ENCODE assay signal across 23 mouse cellular contexts in the genomic region with DNA sequence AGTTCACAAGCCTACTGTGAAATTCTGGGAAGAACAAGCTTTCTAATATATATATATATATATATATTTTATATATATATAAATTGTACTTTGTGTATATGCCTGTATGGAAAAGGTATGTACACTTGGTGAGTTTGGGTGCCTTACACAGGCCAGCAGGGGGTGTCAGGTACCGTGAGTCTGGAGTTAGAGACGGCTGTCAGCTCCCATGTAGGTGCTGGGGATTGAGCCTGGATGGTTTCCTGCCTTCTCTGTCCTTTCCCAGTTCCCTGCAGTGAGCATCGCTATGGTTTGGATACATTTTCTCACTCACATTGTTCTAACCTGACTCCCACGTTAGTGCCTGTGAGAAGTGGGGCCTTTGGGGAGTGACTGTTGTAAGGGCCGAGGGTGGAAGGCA. TPM values are rescaled to one million over a fixed set of nuclear protein-coding genes. Genes with fewer than 3 reads are reported as not detected.
A peak's percentile ranks its signal among the peaks of the same experiment; 100 is the strongest.
DNase-seq lines count a peak whose midpoint lies in the region; ATAC-seq and TF ChIP-seq lines count a peak whose summit lies in the region.
"Had no signal": no experiment of that assay in that cellular context is flagged by ENCODE, and none has a peak within 500 bp of the region (broad histone marks: within the 10 kb centered on the region; RNA-seq: fewer than 3 reads in every experiment).

No protein-coding gene starts in this region.

- 70% methylated on average over 5 of the region's 5 CpGs for WGBS in kidney, postnatal 0 days
- 72% methylated on average over 5 of the region's 5 CpGs for WGBS in midbrain, embryonic 10.5 days
- 65% methylated on average over 5 of the region's 5 CpGs for WGBS in midbrain, embryonic 11.5 days
- 72% methylated on average over 5 of the region's 5 CpGs for WGBS in stomach, postnatal 0 days

- no peaks in the 10 kb centered on the region for H3K9me3 ChIP-seq in kidney, postnatal 0 days (replicated peaks; ENCODE audit: low read length)
- no peaks in the 10 kb centered on the region for H3K9me3 ChIP-seq in midbrain, embryonic 10.5 days (replicated peaks)
- H3K9me3 ChIP-seq in midbrain, embryonic 11.5 days (ENCODE audit: control insufficient read depth, low read length) = no peaks in the 10 kb centered on the region
- no peaks in the 10 kb centered on the region for H3K9me3 ChIP-seq in MEL (replicated peaks; ENCODE audit: insufficient read depth, low read length)
- H3K9me3 ChIP-seq in stomach, postnatal 0 days (ENCODE audit: control insufficient read depth, low read length) = no peaks in the 10 kb centered on the region
- H3K9me3 ChIP-seq: embryonic facial prominence, embryonic 12.5 days; G1E; hindbrain, embryonic 12.5 days had no signal

- 0 out of 2 replicates have a peak, but pooled peaks have one; percentile 7 for TF ChIP-seq CTCF in kidney, postnatal 0 days (IDR thresholded peaks at IDR 0.05; ENCODE audit: low read depth)
- peak in 2 of 3 experiments; percentile 22 to 24; a peak in 2 of 6 replicates for TF ChIP-seq CTCF in MEL (IDR thresholded peaks at IDR 0.05 in 2 of 3, conservative IDR thresholded peaks at IDR 0.05 in 1 of 3; ENCODE audit: control insufficient read depth in 1 of 3, insufficient read depth in 1 of 3, low read depth in 2 of 3, low read length in 3 of 3, poor library complexity in 1 of 3, severe bottlenecking in 1 of 3)
- TF ChIP-seq CTCF in stomach, postnatal 0 days (IDR thresholded peaks at IDR 0.05; ENCODE audit: low read depth) = peak; percentile 15; the same call in 1 of the 2 replicates

- H3K27ac ChIP-seq in kidney, postnatal 0 days = no peak overlapping the region
- H3K27ac ChIP-seq in midbrain, embryonic 10.5 days (replicated peaks) = 0 out of 2 replicates have a peak overlapping the region, but pooled peaks have one; percentile 33
- no peak overlapping the region for H3K27ac ChIP-seq in midbrain, embryonic 11.5 days (ENCODE audit: low read depth, low read length)
- no peak overlapping the region for H3K27ac ChIP-seq in MEL (ENCODE audit: control insufficient read depth, low read depth, low read length)
- no peak overlapping the region for H3K27ac ChIP-seq in stomach, postnatal 0 days (replicated peaks)
- H3K27ac ChIP-seq: embryonic facial prominence, embryonic 12.5 days; gastrocnemius, adult 2 months; hindbrain, embryonic 12.5 days had no signal

- no peaks in the 10 kb centered on the region for H3K79me2 ChIP-seq in MEL (ENCODE audit: control insufficient read depth, insufficient read depth, low read length, poor library complexity)

- TF ChIP-seq POLR2A in MEL (IDR thresholded peaks at IDR 0.05; ENCODE audit: control insufficient read depth in 1 of 2, insufficient read depth in 1 of 2, low read depth in 1 of 2, low read length in 2 of 2, poor library complexity in 1 of 2) = no peak

- TF ChIP-seq RAD21 in MEL (IDR thresholded peaks at IDR 0.05; ENCODE audit: low read depth, low read length) = peak; percentile 29

- H3K4me3 ChIP-seq in kidney, postnatal 0 days (replicated peaks; ENCODE audit: low read depth, low read length) = no peak overlapping the region
- no peak overlapping the region for H3K4me3 ChIP-seq in midbrain, embryonic 10.5 days
- no peak overlapping the region for H3K4me3 ChIP-seq in midbrain, embryonic 11.5 days (ENCODE audit: low read depth, low read length)
- H3K4me3 ChIP-seq in MEL (ENCODE audit: control insufficient read depth in 1 of 2, insufficient read depth in 1 of 2, low read depth in 2 of 2, low read length in 2 of 2) = no peak overlapping the region
- H3K4me3 ChIP-seq in stomach, postnatal 0 days (ENCODE audit: low read depth, low read length) = no peak overlapping the region
- H3K4me3 ChIP-seq: embryonic facial prominence, embryonic 12.5 days; gastrocnemius, adult 2 months; hindbrain, embryonic 12.5 days had no signal

- H3K4me1 ChIP-seq in kidney, postnatal 0 days (replicated peaks; ENCODE audit: insufficient read depth, low read length) = no peaks in the 10 kb centered on the region; the same call in 1 of the 2 replicates
- H3K4me1 ChIP-seq in midbrain, embryonic 10.5 days = peaks cover 28% of the 10 kb centered on the region
- peaks cover 5% of the 10 kb centered on the region; the same call in 1 of the 2 replicates for H3K4me1 ChIP-seq in midbrain, embryonic 11.5 days (ENCODE audit: control insufficient read depth, insufficient read depth, low read length)
- H3K4me1 ChIP-seq in MEL (ENCODE audit: control insufficient read depth in 1 of 2, insufficient read depth in 2 of 2, low read length in 2 of 2) = no peaks in the 10 kb centered on the region
- H3K4me1 ChIP-seq in stomach, postnatal 0 days (replicated peaks; ENCODE audit: control insufficient read depth, insufficient read depth) = no peaks in the 10 kb centered on the region
- H3K4me1 ChIP-seq: embryonic facial prominence, embryonic 12.5 days had no signal

- H3K36me3 ChIP-seq in kidney, postnatal 0 days (ENCODE audit: insufficient read depth, low read length) = no peaks in the 10 kb centered on the region
- no peaks in the 10 kb centered on the region for H3K36me3 ChIP-seq in midbrain, embryonic 10.5 days
- H3K36me3 ChIP-seq in midbrain, embryonic 11.5 days (ENCODE audit: control insufficient read depth, insufficient read depth, low read length) = no peaks in the 10 kb centered on the region
- H3K36me3 ChIP-seq in MEL (ENCODE audit: control insufficient read depth in 1 of 2, insufficient read depth in 2 of 2, low read length in 2 of 2) = no peaks in the 10 kb centered on the region
- H3K36me3 ChIP-seq in stomach, postnatal 0 days (ENCODE audit: control insufficient read depth, insufficient read depth, low read length) = no peaks in the 10 kb centered on the region
- H3K36me3 ChIP-seq: embryonic facial prominence, embryonic 12.5 days; G1E; hindbrain, embryonic 12.5 days had no signal

- no peak overlapping the region for H3K9ac ChIP-seq in kidney, postnatal 0 days (ENCODE audit: low read depth, low read length)
- H3K9ac ChIP-seq in midbrain, embryonic 11.5 days (ENCODE audit: low read length) = no peak overlapping the region
- no peak overlapping the region for H3K9ac ChIP-seq in MEL (ENCODE audit: control insufficient read depth, low read depth, low read length, poor library complexity, severe bottlenecking)
- no peak overlapping the region for H3K9ac ChIP-seq in stomach, postnatal 0 days (ENCODE audit: low read length)
- H3K9ac ChIP-seq: embryonic facial prominence, embryonic 12.5 days; hindbrain, embryonic 12.5 days had no signal

- no peak for DNase-seq in kidney, postnatal 0 days (ENCODE audit: low spot score)
- no peak for DNase-seq in kidney, adult 8-10 months
- no peak for DNase-seq in midbrain, embryonic 10.5 days (ENCODE audit: low spot score)
- no peak for DNase-seq in midbrain, embryonic 11.5 days (ENCODE audit: low spot score, missing footprints)
- no peak for DNase-seq in MEL (ENCODE audit: low read depth, low spot score)
- DNase-seq in stomach, postnatal 0 days (ENCODE audit: low spot score) = no peak
- DNase-seq in embryo, embryonic 11 days = no peak
- DNase-seq: adrenal gland, adult 8-10 months; adrenal gland, postnatal 36 days; cerebellum, adult 11 months; cerebellum, adult 8-10 months; cerebellum, postnatal 14 days; gastrocnemius, adult 2 months; gastrocnemius, postnatal 25 days; heart, postnatal 10 days; heart, postnatal 4 days had no signal

- H3K4me2 ChIP-seq in kidney, postnatal 0 days (ENCODE audit: low read length) = no peak overlapping the region
- no peak overlapping the region for H3K4me2 ChIP-seq in midbrain, embryonic 11.5 days
- no peak overlapping the region for H3K4me2 ChIP-seq in stomach, postnatal 0 days (replicated peaks; ENCODE audit: low read depth)
- H3K4me2 ChIP-seq: embryonic facial prominence, embryonic 12.5 days; hindbrain, embryonic 12.5 days had no signal

- TF ChIP-seq EP300 in MEL (IDR thresholded peaks at IDR 0.05; ENCODE audit: low read depth in 1 of 2, low read length in 2 of 2) = no peak
- no peak for TF ChIP-seq EP300 in stomach, postnatal 0 days (optimal IDR thresholded peaks at IDR 0.05)

- ATAC-seq in kidney, postnatal 0 days (replicated peaks; ENCODE audit: low FRiP score, low read depth) = no peak
- ATAC-seq in midbrain, embryonic 11.5 days (ENCODE audit: low FRiP score) = no peak
- no peak for ATAC-seq in stomach, postnatal 0 days (ENCODE audit: low FRiP score, low TSS enrichment)
- ATAC-seq in megakaryocyte, adult 5-6 weeks (ENCODE audit: poor library complexity, severe bottlenecking) = no peak
- ATAC-seq: forebrain, embryonic 16.5 days; hindbrain, embryonic 16.5 days; inflammation-experienced regulatory T-cells, adult 6 months had no signal

- no peaks in the 10 kb centered on the region for H3K27me3 ChIP-seq in kidney, postnatal 0 days (ENCODE audit: insufficient read depth, low read length)
- no peaks in the 10 kb centered on the region for H3K27me3 ChIP-seq in midbrain, embryonic 10.5 days (ENCODE audit: low read depth, poor library complexity, severe bottlenecking)
- no peaks in the 10 kb centered on the region for H3K27me3 ChIP-seq in midbrain, embryonic 11.5 days (ENCODE audit: control insufficient read depth, insufficient read depth, low read length)
- H3K27me3 ChIP-seq in MEL (ENCODE audit: control insufficient read depth in 1 of 2, insufficient read depth in 2 of 2, low read length in 2 of 2) = no peaks in the 10 kb centered on the region; a peak in 1 of 4 replicates
- H3K27me3 ChIP-seq in stomach, postnatal 0 days (ENCODE audit: control insufficient read depth, insufficient read depth, low read length) = no peaks in the 10 kb centered on the region
- H3K27me3 ChIP-seq: embryonic facial prominence, embryonic 12.5 days; hindbrain, embryonic 12.5 days had no signal

TF ChIP-seq in MEL, 35 proteins besides CTCF, POLR2A, EP300 and RAD21:
- TF ChIP-seq SMC3 (IDR thresholded peaks at IDR 0.05; ENCODE audit: low read depth, low read length) (peak; percentile 24; the same call in 1 of the 2 replicates), SIN3A (IDR thresholded peaks at IDR 0.05; ENCODE audit: low read length) (no peak)

RNA-seq across cellular contexts. Expression of gene Tpt1, which starts 38.4 kb away (rescaled TPM):
- 1,400 and 1,543 TPM in 2 replicates for polyA plus RNA-seq in kidney, postnatal 0 days (2015; fragmentation: Nextera tagmentation; extraction: Ambion mirVana)
- 805 and 934 TPM in 2 replicates for polyA plus RNA-seq in midbrain, embryonic 10.5 days (2016; fragmentation: Nextera tagmentation; extraction: Ambion mirVana)
- polyA plus RNA-seq in midbrain, embryonic 11.5 days (2014; fragmentation: Nextera tagmentation; extraction: Ambion mirVana) = 1,099 and 1,119 TPM in 2 replicates
- 652 and 695 TPM in 2 replicates for total RNA-seq in MEL (2012; rRNA removed)
- 1,000 to 10,000 TPM in 1 of 2 experiments, 100 to 1,000 TPM in 1; 817 to 1,342 TPM for polyA plus RNA-seq in MEL (2012; ENCODE audit: insufficient read depth in 1 of 2, insufficient read length in 2 of 2, low read depth in 1 of 2, low replicate concordance in 2 of 2, missing spikeins in 1 of 2)
- 1,101 and 1,127 TPM in 2 replicates for polyA plus RNA-seq in stomach, postnatal 0 days (2015; fragmentation: Nextera tagmentation; extraction: Ambion mirVana)
- 5,508 and 5,947 TPM in 2 replicates for total RNA-seq in megakaryocyte, adult 5-6 weeks (2015)
- total RNA-seq in megakaryocyte, adult 5-6 weeks (2017) = 1,349 and 1,387 TPM in 2 replicates
